In genomic region chr3:88291970-88292369, GRCm38 (mm10) we compare ENCODE assay signal across 9 mouse cellular contexts. TPM values are rescaled to one million over a fixed set of nuclear protein-coding genes. Genes with fewer than 3 reads are reported as not detected.
DNase-seq lines count a peak whose midpoint lies in the region; ATAC-seq and TF ChIP-seq lines count a peak whose summit lies in the region.
"Had no signal": no experiment of that assay in that cellular context is flagged by ENCODE, and none has a peak within 500 bp of the region (broad histone marks: within the 10 kb centered on the region; RNA-seq: fewer than 3 reads in every experiment).

No protein-coding gene starts in this region.

- H3K27me3 ChIP-seq in limb, embryonic 11.5 days (ENCODE audit: control insufficient read depth, insufficient read depth, low read length) = no peaks in the 10 kb centered on the region

- no peak overlapping the region for H3K4me3 ChIP-seq in left cerebral cortex, adult 2 months
- H3K4me3 ChIP-seq in limb, embryonic 11.5 days (ENCODE audit: low read depth, low read length) = no peak overlapping the region

- WGBS in limb, embryonic 11.5 days = 67% methylated on average over 4 of the region's 4 CpGs

- H3K27ac ChIP-seq in left cerebral cortex, adult 2 months = no peak overlapping the region
- no peak overlapping the region for H3K27ac ChIP-seq in limb, embryonic 11.5 days (replicated peaks; ENCODE audit: low read depth, low read length)

- H3K9ac ChIP-seq in limb, embryonic 11.5 days (ENCODE audit: low read length) = no peak overlapping the region

- no peaks in the 10 kb centered on the region for H3K4me1 ChIP-seq in limb, embryonic 11.5 days (ENCODE audit: control insufficient read depth, insufficient read depth, low read length)

- H3K9me3 ChIP-seq in limb, embryonic 11.5 days (ENCODE audit: control insufficient read depth, low read length) = no peaks in the 10 kb centered on the region

- peak; percentile 55 for DNase-seq in CD4-positive, CD25-positive, alpha-beta regulatory T cell, adult 2 months (ENCODE audit: low read depth, low spot score)
- DNase-seq in left cerebral cortex, adult 2 months (ENCODE audit: extremely low spot score in 1 of 2, low spot score in 2 of 2) = no peak
- DNase-seq in left cerebral cortex, postnatal 36 days (ENCODE audit: low spot score in 2 of 2) = no peak
- DNase-seq in adrenal gland, postnatal 36 days = peak; percentile 32 to 56
- peak; percentile 33 for DNase-seq in limb, embryonic 11.5 days (ENCODE audit: low spot score)
- DNase-seq in thymus, postnatal 14 days = peak; percentile 52
- no peak for DNase-seq in layer of hippocampus, adult 18-20 months (ENCODE audit: low spot score in 2 of 2)

- intact Hi-C loops in left cerebral cortex, adult 2 months (cut with DNase I) = no loop called here
- intact Hi-C loops in left cerebral cortex, postnatal 36 days (cut with DNase I) = no loop called here

- TF ChIP-seq CTCF in left cerebral cortex, adult 2 months (IDR thresholded peaks at IDR 0.05) = peak; percentile 58

- no peaks in the 10 kb centered on the region for H3K36me3 ChIP-seq in limb, embryonic 11.5 days (ENCODE audit: control insufficient read depth, insufficient read depth, low read length)

- no peak overlapping the region for H3K4me2 ChIP-seq in limb, embryonic 11.5 days (ENCODE audit: low read depth, severe bottlenecking)

- ATAC-seq in CD4-positive, CD25-positive, alpha-beta regulatory T cell, adult 4 months = no peak
- ATAC-seq in limb, embryonic 11.5 days (ENCODE audit: insufficient number of reproducible peaks, low FRiP score, low TSS enrichment, low read depth) = no peak

RNA-seq across cellular contexts. Expression of gene Tsacc, which starts 4.8 kb away (rescaled TPM):
- polyA plus RNA-seq in CD4-positive, CD25-positive, alpha-beta regulatory T cell, adult 4 months (2017; shearing (Covaris generic)) = 1 to 10 TPM; 5.8 to 7.7 TPM
- total RNA-seq in left cerebral cortex, adult 2 months (2021) = 1 to 10 TPM; 3.7 to 3.8 TPM
- 1 to 10 TPM; 2.3 to 6.0 TPM for total RNA-seq in left cerebral cortex, postnatal 36 days (2021)
- 1 to 10 TPM; 6.9 to 8.0 TPM for total RNA-seq in adrenal gland, postnatal 36 days (2021)
- polyA plus RNA-seq in limb, embryonic 11.5 days (2014; fragmentation: Nextera tagmentation; extraction: Ambion mirVana) = 11.9 TPM in 2 replicates
- 1 to 10 TPM; 2.7 to 3.9 TPM for total RNA-seq in layer of hippocampus, adult 18-20 months (2021)

RNA-seq across cellular contexts. Expression of gene Cct3, which starts 4.9 kb away (rescaled TPM):
- polyA plus RNA-seq in CD4-positive, CD25-positive, alpha-beta regulatory T cell, adult 4 months (2017; shearing (Covaris generic)) = 100 to 1,000 TPM; 189 to 216 TPM
- total RNA-seq in left cerebral cortex, adult 2 months (2021) = 100 to 1,000 TPM; 168 to 170 TPM
- total RNA-seq in left cerebral cortex, postnatal 36 days (2021) = 100 to 1,000 TPM; 170 TPM
- total RNA-seq in adrenal gland, postnatal 36 days (2021) = 100 to 1,000 TPM; 301 to 387 TPM
- 764 and 785 TPM in 2 replicates for polyA plus RNA-seq in limb, embryonic 11.5 days (2014; fragmentation: Nextera tagmentation; extraction: Ambion mirVana)
- 100 to 1,000 TPM; 186 to 189 TPM for total RNA-seq in layer of hippocampus, adult 18-20 months (2021)

RNA-seq across cellular contexts. Expression of gene Gm38392, which starts 5.0 kb away (rescaled TPM):
- not detected for polyA plus RNA-seq in CD4-positive, CD25-positive, alpha-beta regulatory T cell, adult 4 months (2017; shearing (Covaris generic))
- total RNA-seq in left cerebral cortex, adult 2 months (2021) = under 1 TPM in 1 of 2 experiments, not detected in 1; 0.59 TPM
- total RNA-seq in left cerebral cortex, postnatal 36 days (2021) = under 1 TPM; 0.45 to 0.52 TPM
- total RNA-seq in adrenal gland, postnatal 36 days (2021) = 1 to 10 TPM in 1 of 2 experiments, under 1 TPM in 1; 0.99 to 1.5 TPM
- 0.37 and 0.59 TPM in 2 replicates for polyA plus RNA-seq in limb, embryonic 11.5 days (2014; fragmentation: Nextera tagmentation; extraction: Ambion mirVana)
- total RNA-seq in layer of hippocampus, adult 18-20 months (2021) = under 1 TPM; 0.52 to 0.71 TPM
- polyA plus RNA-seq: C2C12 had no signal

RNA-seq across cellular contexts. Expression of gene Glmp, which starts 32.9 kb away (rescaled TPM):
- 100 to 1,000 TPM; 370 to 504 TPM for polyA plus RNA-seq in CD4-positive, CD25-positive, alpha-beta regulatory T cell, adult 4 months (2017; shearing (Covaris generic))
- 10 to 100 TPM; 77.5 to 91.1 TPM for total RNA-seq in left cerebral cortex, adult 2 months (2021)
- 100 to 1,000 TPM in 1 of 2 experiments, 10 to 100 TPM in 1; 90.8 to 101 TPM for total RNA-seq in left cerebral cortex, postnatal 36 days (2021)
- 100 to 1,000 TPM; 199 to 231 TPM for total RNA-seq in adrenal gland, postnatal 36 days (2021)
- polyA plus RNA-seq in limb, embryonic 11.5 days (2014; fragmentation: Nextera tagmentation; extraction: Ambion mirVana) = 90.5 and 100 TPM in 2 replicates
- total RNA-seq in layer of hippocampus, adult 18-20 months (2021) = 10 to 100 TPM; 89.8 to 94.5 TPM

RNA-seq across cellular contexts. Expression of gene Rhbg, which starts 37.5 kb away (rescaled TPM):
- not detected for polyA plus RNA-seq in CD4-positive, CD25-positive, alpha-beta regulatory T cell, adult 4 months (2017; shearing (Covaris generic))
- total RNA-seq in left cerebral cortex, adult 2 months (2021) = not detected
- not detected for total RNA-seq in left cerebral cortex, postnatal 36 days (2021)
- 1 to 10 TPM; 5.5 to 7.9 TPM for total RNA-seq in adrenal gland, postnatal 36 days (2021)
- 0.11 and 0.60 TPM in 2 replicates for polyA plus RNA-seq in limb, embryonic 11.5 days (2014; fragmentation: Nextera tagmentation; extraction: Ambion mirVana)
- not detected for total RNA-seq in layer of hippocampus, adult 18-20 months (2021)
- polyA plus RNA-seq: C2C12 had no signal

Comparison
In these comparisons a context has a peak if more than half of its experiments do, and no peak if none do; other contexts are left out.
1. DNase-seq: peak in CD4-positive, CD25-positive, alpha-beta regulatory T cell, adult 2 months (single experiment), adrenal gland, postnatal 36 days (2 of 2), limb, embryonic 11.5 days (single experiment) and thymus, postnatal 14 days (single experiment); none in left cerebral cortex, adult 2 months (0 of 2), left cerebral cortex, postnatal 36 days (0 of 2) and layer of hippocampus, adult 18-20 months (0 of 2).